Mouse (Mus musculus): ENCODE measurements at regions not wholly inside any gene's neighbourhood (a gene's known extent, or its start where the extent isn't known, plus 50 kb on each side); places are given as distances from the start of the nearest gene placed in this dataset.

- no peak overlapping the region for H3K27ac ChIP-seq (ENCODE audit: insufficient read depth, low read depth, low read length, poor library complexity, severe bottlenecking)
- in situ Hi-C loops (cut with MboI; ENCODE audit: low sequenced_read_pairs in 2 of 2, unreplicated experiment in 2 of 2) = no loop called here
- H3K9ac ChIP-seq (ENCODE audit: insufficient read depth, low read depth, low read length, poor library complexity, severe bottlenecking) = no peak overlapping the region
- H3K4me1 ChIP-seq (ENCODE audit: control insufficient read depth in 2 of 2, insufficient read depth in 2 of 2, low read length in 2 of 2, poor library complexity in 1 of 2) = no peaks in the 10 kb centered on the region
- no peaks in the 10 kb centered on the region for H3K9me3 ChIP-seq (ENCODE audit: control insufficient read depth, insufficient read depth, low read depth, low read length)
- DNase-seq (ENCODE audit: low read depth, low spot score) = no peak
- H3K36me3 ChIP-seq (ENCODE audit: control insufficient read depth, insufficient read depth, low read length, poor library complexity, severe bottlenecking) = no peaks in the 10 kb centered on the region
- no peak overlapping the region for H3K4me3 ChIP-seq (ENCODE audit: insufficient read depth in 1 of 2, low read depth in 1 of 2, low read length in 2 of 2, poor library complexity in 1 of 2, severe bottlenecking in 1 of 2)
- TF ChIP-seq HCFC1 (IDR thresholded peaks at IDR 0.05; ENCODE audit: borderline replicate concordance, insufficient read depth, low read length) (no peak), CHD2 (IDR thresholded peaks at IDR 0.05; ENCODE audit: low read depth, low read length) (no peak), MAFK (IDR thresholded peaks at IDR 0.05; ENCODE audit: insufficient read depth, low read depth, low read length) (no peak), ZNF384 (IDR thresholded peaks at IDR 0.05; ENCODE audit: low read depth, low read length) (no peak), ZC3H11A (IDR thresholded peaks at IDR 0.05; ENCODE audit: borderline replicate concordance, low read depth, low read length) (no peak)
Observed at GRCm38 (mm10) chr8:113916649-113917048, 68.1 kb upstream of the Adamts18 start.

GRCm38 (mm10) chr8:113917197-113917596, 68.7 kb upstream of the Adamts18 start:
- no peak overlapping the region for H3K4me3 ChIP-seq (ENCODE audit: insufficient read depth in 1 of 2, low read depth in 1 of 2, low read length in 2 of 2, poor library complexity in 1 of 2, severe bottlenecking in 1 of 2)
- DNase-seq (ENCODE audit: low read depth, low spot score) = no peak
- no peak for TF ChIP-seq ZC3H11A (IDR thresholded peaks at IDR 0.05; ENCODE audit: borderline replicate concordance, low read depth, low read length)
- no peak for TF ChIP-seq ZNF384 (IDR thresholded peaks at IDR 0.05; ENCODE audit: low read depth, low read length)
- TF ChIP-seq HCFC1 (IDR thresholded peaks at IDR 0.05; ENCODE audit: borderline replicate concordance, insufficient read depth, low read length) = no peak
- no peak for TF ChIP-seq CHD2 (IDR thresholded peaks at IDR 0.05; ENCODE audit: low read depth, low read length)
- TF ChIP-seq MAFK (IDR thresholded peaks at IDR 0.05; ENCODE audit: insufficient read depth, low read depth, low read length) = no peak
- in situ Hi-C loops (cut with MboI; ENCODE audit: low sequenced_read_pairs in 2 of 2, unreplicated experiment in 2 of 2) = no loop called here
- H3K9me3 ChIP-seq (ENCODE audit: control insufficient read depth, insufficient read depth, low read depth, low read length) = no peaks in the 10 kb centered on the region
- no peak overlapping the region for H3K9ac ChIP-seq (ENCODE audit: insufficient read depth, low read depth, low read length, poor library complexity, severe bottlenecking)
- no peaks in the 10 kb centered on the region for H3K36me3 ChIP-seq (ENCODE audit: control insufficient read depth, insufficient read depth, low read length, poor library complexity, severe bottlenecking)
- H3K27ac ChIP-seq (ENCODE audit: insufficient read depth, low read depth, low read length, poor library complexity, severe bottlenecking) = no peak overlapping the region
- H3K4me1 ChIP-seq (ENCODE audit: control insufficient read depth in 2 of 2, insufficient read depth in 2 of 2, low read length in 2 of 2, poor library complexity in 1 of 2) = no peaks in the 10 kb centered on the region

- H3K36me3 ChIP-seq (ENCODE audit: control insufficient read depth, insufficient read depth, low read length, poor library complexity, severe bottlenecking) = no peaks in the 10 kb centered on the region
- no peak for TF ChIP-seq ZC3H11A (IDR thresholded peaks at IDR 0.05; ENCODE audit: borderline replicate concordance, low read depth, low read length)
- TF ChIP-seq ZNF384 (IDR thresholded peaks at IDR 0.05; ENCODE audit: low read depth, low read length) = no peak
- no peak for TF ChIP-seq HCFC1 (IDR thresholded peaks at IDR 0.05; ENCODE audit: borderline replicate concordance, insufficient read depth, low read length)
- no peak for TF ChIP-seq CHD2 (IDR thresholded peaks at IDR 0.05; ENCODE audit: low read depth, low read length)
- no peak for TF ChIP-seq MAFK (IDR thresholded peaks at IDR 0.05; ENCODE audit: insufficient read depth, low read depth, low read length)
- H3K4me3 ChIP-seq (ENCODE audit: insufficient read depth in 1 of 2, low read depth in 1 of 2, low read length in 2 of 2, poor library complexity in 1 of 2, severe bottlenecking in 1 of 2) = no peak overlapping the region
- no peak for DNase-seq (ENCODE audit: low read depth, low spot score)
- no peak overlapping the region for H3K9ac ChIP-seq (ENCODE audit: insufficient read depth, low read depth, low read length, poor library complexity, severe bottlenecking)
- H3K4me1 ChIP-seq (ENCODE audit: control insufficient read depth in 2 of 2, insufficient read depth in 2 of 2, low read length in 2 of 2, poor library complexity in 1 of 2) = no peaks in the 10 kb centered on the region
- in situ Hi-C loops (cut with MboI; ENCODE audit: low sequenced_read_pairs in 2 of 2, unreplicated experiment in 2 of 2) = no loop called here
- no peaks in the 10 kb centered on the region for H3K9me3 ChIP-seq (ENCODE audit: control insufficient read depth, insufficient read depth, low read depth, low read length)
- no peak overlapping the region for H3K27ac ChIP-seq (ENCODE audit: insufficient read depth, low read depth, low read length, poor library complexity, severe bottlenecking)
Observed at GRCm38 (mm10) chr8:113920306-113920705, 71.8 kb upstream of the Adamts18 start.

- TF ChIP-seq MAFK (IDR thresholded peaks at IDR 0.05; ENCODE audit: insufficient read depth, low read depth, low read length) (no peak), ZC3H11A (IDR thresholded peaks at IDR 0.05; ENCODE audit: borderline replicate concordance, low read depth, low read length) (no peak), ZNF384 (IDR thresholded peaks at IDR 0.05; ENCODE audit: low read depth, low read length) (no peak), CHD2 (IDR thresholded peaks at IDR 0.05; ENCODE audit: low read depth, low read length) (no peak), HCFC1 (IDR thresholded peaks at IDR 0.05; ENCODE audit: borderline replicate concordance, insufficient read depth, low read length) (no peak)
- H3K9ac ChIP-seq (ENCODE audit: insufficient read depth, low read depth, low read length, poor library complexity, severe bottlenecking) = no peak overlapping the region
- H3K4me1 ChIP-seq (ENCODE audit: control insufficient read depth in 2 of 2, insufficient read depth in 2 of 2, low read length in 2 of 2, poor library complexity in 1 of 2) = no peaks in the 10 kb centered on the region
- no peaks in the 10 kb centered on the region for H3K9me3 ChIP-seq (ENCODE audit: control insufficient read depth, insufficient read depth, low read depth, low read length)
- in situ Hi-C loops (cut with MboI; ENCODE audit: low sequenced_read_pairs in 2 of 2, unreplicated experiment in 2 of 2) = no loop called here
- H3K4me3 ChIP-seq (ENCODE audit: insufficient read depth in 1 of 2, low read depth in 1 of 2, low read length in 2 of 2, poor library complexity in 1 of 2, severe bottlenecking in 1 of 2) = no peak overlapping the region
- no peaks in the 10 kb centered on the region for H3K36me3 ChIP-seq (ENCODE audit: control insufficient read depth, insufficient read depth, low read length, poor library complexity, severe bottlenecking)
- no peak for DNase-seq (ENCODE audit: low read depth, low spot score)
- no peak overlapping the region for H3K27ac ChIP-seq (ENCODE audit: insufficient read depth, low read depth, low read length, poor library complexity, severe bottlenecking)
Observed at GRCm38 (mm10) chr8:113923381-113923780, 74.8 kb upstream of the Adamts18 start.

GRCm38 (mm10) chr8:113953721-113954120, 105.2 kb upstream of the Adamts18 start:
- H3K4me1 ChIP-seq (ENCODE audit: control insufficient read depth in 2 of 2, insufficient read depth in 2 of 2, low read length in 2 of 2, poor library complexity in 1 of 2) = no peaks in the 10 kb centered on the region
- TF ChIP-seq ZNF384 (IDR thresholded peaks at IDR 0.05; ENCODE audit: low read depth, low read length) = no peak
- TF ChIP-seq HCFC1 (IDR thresholded peaks at IDR 0.05; ENCODE audit: borderline replicate concordance, insufficient read depth, low read length) = no peak
- no peak for TF ChIP-seq ZC3H11A (IDR thresholded peaks at IDR 0.05; ENCODE audit: borderline replicate concordance, low read depth, low read length)
- no peak for TF ChIP-seq MAFK (IDR thresholded peaks at IDR 0.05; ENCODE audit: insufficient read depth, low read depth, low read length)
- TF ChIP-seq CHD2 (IDR thresholded peaks at IDR 0.05; ENCODE audit: low read depth, low read length) = no peak
- no peak for DNase-seq (ENCODE audit: low read depth, low spot score)
- no peak overlapping the region for H3K4me3 ChIP-seq (ENCODE audit: insufficient read depth in 1 of 2, low read depth in 1 of 2, low read length in 2 of 2, poor library complexity in 1 of 2, severe bottlenecking in 1 of 2)
- in situ Hi-C loops (cut with MboI; ENCODE audit: low sequenced_read_pairs in 2 of 2, unreplicated experiment in 2 of 2) = no loop called here
- no peaks in the 10 kb centered on the region for H3K9me3 ChIP-seq (ENCODE audit: control insufficient read depth, insufficient read depth, low read depth, low read length)
- H3K27ac ChIP-seq (ENCODE audit: insufficient read depth, low read depth, low read length, poor library complexity, severe bottlenecking) = no peak overlapping the region
- H3K36me3 ChIP-seq (ENCODE audit: control insufficient read depth, insufficient read depth, low read length, poor library complexity, severe bottlenecking) = no peaks in the 10 kb centered on the region
- H3K9ac ChIP-seq (ENCODE audit: insufficient read depth, low read depth, low read length, poor library complexity, severe bottlenecking) = no peak overlapping the region

All from ES-E14 (cell line).